ENCODE assay signal across 7 mouse cellular contexts in genomic region chr11:109649975-109650701, GRCm38 (mm10). TPM values are rescaled to one million over a fixed set of nuclear protein-coding genes. Genes with fewer than 3 reads are reported as not detected.
A peak's percentile ranks its signal among the peaks of the same experiment; 100 is the strongest.
DNase-seq lines count a peak whose midpoint lies in the region; ATAC-seq and TF ChIP-seq lines count a peak whose summit lies in the region.

No protein-coding gene starts in this region.

- no peaks in the 10 kb centered on the region for H3K36me3 ChIP-seq in embryonic facial prominence, embryonic 11.5 days (replicated peaks; ENCODE audit: control insufficient read depth, insufficient read depth, low read depth, low read length)
- peaks cover 3% of the 10 kb centered on the region; the same call in 1 of the 2 replicates for H3K36me3 ChIP-seq in kidney, adult 2 months (ENCODE audit: control insufficient read depth, insufficient read depth, low read length)
- H3K36me3 ChIP-seq in limb, embryonic 12.5 days = peaks cover 20% of the 10 kb centered on the region
- peaks cover 18% of the 10 kb centered on the region for H3K36me3 ChIP-seq in midbrain, embryonic 14.5 days (ENCODE audit: control insufficient read depth, insufficient read depth, low read length)

- TF ChIP-seq POLR2A in kidney, adult 2 months (IDR thresholded peaks at IDR 0.05; ENCODE audit: low read depth, low read length) = peak; percentile 30

- ATAC-seq in embryonic facial prominence, embryonic 11.5 days (replicated peaks; ENCODE audit: insufficient number of reproducible peaks, low FRiP score, low TSS enrichment, low read depth) = peak; percentile 80
- ATAC-seq in limb, embryonic 12.5 days (ENCODE audit: insufficient number of reproducible peaks, insufficient read depth, low FRiP score, low TSS enrichment, low read depth) = peak; percentile 74
- peak; percentile 89 for ATAC-seq in midbrain, embryonic 14.5 days (ENCODE audit: low FRiP score, low TSS enrichment)

- TF ChIP-seq CTCF in kidney, adult 2 months (conservative IDR thresholded peaks at IDR 0.05; ENCODE audit: insufficient read depth, insufficient read length, low read depth, low read length) = no peak

- DNase-seq in adrenal gland, postnatal 10 days = peak; percentile 82
- DNase-seq in embryonic facial prominence, embryonic 11.5 days (ENCODE audit: low spot score) = peak; percentile 71
- peak; percentile 84 to 86 for DNase-seq in heart, adult 18-20 months
- peak; percentile 77 for DNase-seq in kidney, adult 2 months
- peak; percentile 89 for DNase-seq in midbrain, embryonic 14.5 days
- peak; percentile 45 to 50 for DNase-seq in spleen, adult 18-20 months

- H3K9ac ChIP-seq in embryonic facial prominence, embryonic 11.5 days (replicated peaks; ENCODE audit: low read length) = peak overlapping the region; percentile 58
- H3K9ac ChIP-seq in limb, embryonic 12.5 days (replicated peaks) = peak overlapping the region; percentile 97
- H3K9ac ChIP-seq in midbrain, embryonic 14.5 days (replicated peaks; ENCODE audit: low read length) = peak overlapping the region; percentile 93

- H3K4me1 ChIP-seq in embryonic facial prominence, embryonic 11.5 days (ENCODE audit: control insufficient read depth, insufficient read depth, low read length) = no peaks in the 10 kb centered on the region
- peaks cover 17% of the 10 kb centered on the region for H3K4me1 ChIP-seq in kidney, adult 2 months (ENCODE audit: control insufficient read depth, insufficient read depth, low read length)
- peaks cover 31% of the 10 kb centered on the region for H3K4me1 ChIP-seq in limb, embryonic 12.5 days (replicated peaks)
- H3K4me1 ChIP-seq in midbrain, embryonic 14.5 days (ENCODE audit: control insufficient read depth, insufficient read depth, low read length) = peaks cover 33% of the 10 kb centered on the region

- WGBS in embryonic facial prominence, embryonic 11.5 days = 2% methylated on average over 31 of the region's 31 CpGs
- 2% methylated on average over 31 of the region's 31 CpGs for WGBS in kidney, adult 2 months
- 3% methylated on average over 31 of the region's 31 CpGs for WGBS in limb, embryonic 12.5 days
- under 1% methylated on average over 31 of the region's 31 CpGs for WGBS in midbrain, embryonic 14.5 days

- peak overlapping the region; percentile 90; the same call in 1 of the 2 replicates for H3K27ac ChIP-seq in embryonic facial prominence, embryonic 11.5 days (replicated peaks; ENCODE audit: low read depth, low read length)
- peak overlapping the region; percentile 78 for H3K27ac ChIP-seq in kidney, adult 2 months (ENCODE audit: insufficient read depth, low read depth, low read length)
- H3K27ac ChIP-seq in limb, embryonic 12.5 days = peak overlapping the region; percentile 96
- H3K27ac ChIP-seq in midbrain, embryonic 14.5 days (replicated peaks; ENCODE audit: low read depth, low read length) = peak overlapping the region; percentile 98

- peak overlapping the region; percentile 91 for H3K4me3 ChIP-seq in embryonic facial prominence, embryonic 11.5 days (ENCODE audit: low read depth, low read length)
- H3K4me3 ChIP-seq in kidney, adult 2 months (ENCODE audit: insufficient read depth, low read depth, low read length) = peak overlapping the region; percentile 97
- peak overlapping the region; percentile 80 for H3K4me3 ChIP-seq in limb, embryonic 12.5 days (replicated peaks)
- peak overlapping the region; percentile 98 for H3K4me3 ChIP-seq in midbrain, embryonic 14.5 days (replicated peaks; ENCODE audit: low read depth, low read length)

- H3K4me2 ChIP-seq in embryonic facial prominence, embryonic 11.5 days (ENCODE audit: low read depth, low read length) = peak overlapping the region; percentile 83
- peak overlapping the region; percentile 91 for H3K4me2 ChIP-seq in limb, embryonic 12.5 days
- H3K4me2 ChIP-seq in midbrain, embryonic 14.5 days (ENCODE audit: low read length) = peak overlapping the region; percentile 65

- no peaks in the 10 kb centered on the region for H3K27me3 ChIP-seq in embryonic facial prominence, embryonic 11.5 days (ENCODE audit: control insufficient read depth, insufficient read depth, low read length)
- no peaks in the 10 kb centered on the region for H3K27me3 ChIP-seq in kidney, adult 2 months (replicated peaks; ENCODE audit: control insufficient read depth, insufficient read depth, low read length)
- peaks cover 4% of the 10 kb centered on the region; the same call in 1 of the 2 replicates for H3K27me3 ChIP-seq in limb, embryonic 12.5 days
- H3K27me3 ChIP-seq in midbrain, embryonic 14.5 days (ENCODE audit: control insufficient read depth, insufficient read depth, low read length) = no peaks in the 10 kb centered on the region

- H3K9me3 ChIP-seq in embryonic facial prominence, embryonic 11.5 days (replicated peaks; ENCODE audit: control insufficient read depth, low read length) = no peaks in the 10 kb centered on the region
- no peaks in the 10 kb centered on the region for H3K9me3 ChIP-seq in limb, embryonic 12.5 days
- H3K9me3 ChIP-seq in midbrain, embryonic 14.5 days (ENCODE audit: control insufficient read depth, low read length) = no peaks in the 10 kb centered on the region

RNA-seq across cellular contexts. Expression of gene Prkar1a, which starts 0.9 kb away (rescaled TPM):
- total RNA-seq in adrenal gland, postnatal 10 days (2021) = 100 to 1,000 TPM; 331 to 344 TPM
- polyA plus RNA-seq in embryonic facial prominence, embryonic 11.5 days (2014; fragmentation: Nextera tagmentation; extraction: Ambion mirVana) = 437 and 456 TPM in 2 replicates
- 100 to 1,000 TPM; 371 to 461 TPM for total RNA-seq in heart, adult 18-20 months (2021)
- 85.9 and 102 TPM in 2 replicates for polyA plus RNA-seq in kidney, adult 2 months (2012; rRNA removed)
- polyA plus RNA-seq in limb, embryonic 12.5 days (2016; fragmentation: Nextera tagmentation; extraction: Ambion mirVana) = 359 and 372 TPM in 2 replicates
- polyA plus RNA-seq in midbrain, embryonic 14.5 days (2014; fragmentation: Nextera tagmentation; extraction: Ambion mirVana) = 494 and 582 TPM in 2 replicates

RNA-seq across cellular contexts. Expression of gene Wipi1, which starts 38.4 kb away (rescaled TPM):
- 10 to 100 TPM; 35.0 to 44.2 TPM for total RNA-seq in adrenal gland, postnatal 10 days (2021)
- polyA plus RNA-seq in embryonic facial prominence, embryonic 11.5 days (2014; fragmentation: Nextera tagmentation; extraction: Ambion mirVana) = 16.3 and 18.5 TPM in 2 replicates
- 100 to 1,000 TPM; 100 to 107 TPM for total RNA-seq in heart, adult 18-20 months (2021)
- 22.7 and 25.2 TPM in 2 replicates for polyA plus RNA-seq in kidney, adult 2 months (2012; rRNA removed)
- 40.6 and 41.0 TPM in 2 replicates for polyA plus RNA-seq in limb, embryonic 12.5 days (2016; fragmentation: Nextera tagmentation; extraction: Ambion mirVana)
- 6.5 and 9.9 TPM in 2 replicates for polyA plus RNA-seq in midbrain, embryonic 14.5 days (2014; fragmentation: Nextera tagmentation; extraction: Ambion mirVana)

Comparison
In these comparisons a context has a peak if more than half of its experiments do, and no peak if none do; other contexts are left out.
1. Peak in every context shown above with its lines: DNase-seq, ATAC-seq, H3K4me3 ChIP-seq and H3K27ac ChIP-seq.